Mouse (Mus musculus) CH12.LX (cell line): ENCODE data around the gene Camta1. TPM values are rescaled to one million over a fixed set of nuclear protein-coding genes. Genes with fewer than 3 reads are reported as not detected.

Source experiments
- DNase-seq: peaks from one replicate; pipeline ENCODE4 v3.0.0-alpha.2; 2013; ENCODE audit errors: extremely low read depth
- H3K27ac ChIP-seq: 2 replicates; pipeline ENCODE4 v1.5.1; 2012; ENCODE audit warnings: low read depth, mild to moderate bottlenecking, control low read depth, moderate library complexity; ENCODE audit not compliant: insufficient read depth
- H3K27me3 ChIP-seq: replicated peaks from 2 replicates; pipeline ENCODE3; 2012; ENCODE audit warnings: inconsistent platforms
- H3K36me3 ChIP-seq, 2 experiments: replicated peaks in 1 of 2; 2 replicates each; pipeline versions ENCODE3 to v1.6.1; 2012; ENCODE audit warnings: inconsistent platforms in 1 of 2, low read length in 1 of 2, mild to moderate bottlenecking in 1 of 2, mixed read lengths in 1 of 2, moderate library complexity in 1 of 2; ENCODE audit not compliant: control insufficient read depth in 1 of 2, insufficient read depth in 1 of 2
- H3K4me1 ChIP-seq, 2 experiments: 2 replicates each; pipeline ENCODE4 v1.6.1; 2012; ENCODE audit warnings: inconsistent platforms in 1 of 2, moderate library complexity in 1 of 2; ENCODE audit not compliant: insufficient read depth in 2 of 2, control insufficient read depth in 1 of 2
- H3K4me2 ChIP-seq: 2 replicates; pipeline ENCODE4 v1.6.1; 2012; ENCODE audit warnings: low read depth, mild to moderate bottlenecking, control low read depth; ENCODE audit not compliant: poor library complexity, insufficient read depth, severe bottlenecking
- H3K4me3 ChIP-seq, 3 experiments: fragments of 150-350 bp in 1 of 3; sonication (generic) in 1 of 3; replicated peaks in 1 of 3; 2 replicates each; pipeline versions ENCODE3 to v1.5.1; 2011 to 2012; ENCODE audit warnings: low read depth in 2 of 3, low read length in 2 of 3, mild to moderate bottlenecking in 2 of 3, moderate library complexity in 2 of 3, control low read depth in 1 of 3, improper control_type of control experiment in 1 of 3, inconsistent platforms in 1 of 3, mixed read lengths in 1 of 3; ENCODE audit not compliant: poor library complexity in 1 of 3
- H3K79me2 ChIP-seq: replicated peaks from 2 replicates; pipeline ENCODE4 v1.6.1; 2012; ENCODE audit warnings: mild to moderate bottlenecking, moderate library complexity; ENCODE audit not compliant: control insufficient read depth, poor library complexity, insufficient read depth, severe bottlenecking; ENCODE audit errors: extremely low read depth
- H3K9ac ChIP-seq: 2 replicates; pipeline ENCODE4 v1.6.1; 2012; ENCODE audit warnings: low read depth, mild to moderate bottlenecking, control low read depth, moderate library complexity; ENCODE audit not compliant: insufficient read depth
- H3K9me3 ChIP-seq: replicated peaks from 2 replicates; pipeline ENCODE3; 2012; ENCODE audit warnings: low read length, inconsistent platforms, mixed read lengths
- BHLHE40 ChIP-seq: IDR thresholded peaks from 2 replicates; pipeline ENCODE4 v1.6.1; 2011; ENCODE audit warnings: mild to moderate bottlenecking, low read depth, low read length, improper control_type of control experiment
- CHD2 ChIP-seq: IDR thresholded peaks from 2 replicates; pipeline ENCODE4 v1.6.1; 2011; ENCODE audit warnings: low read length, improper control_type of control experiment
- EP300 ChIP-seq: IDR thresholded peaks from 2 replicates; pipeline ENCODE4 v1.6.1; 2011; ENCODE audit warnings: low read length, improper control_type of control experiment
- ETS1 ChIP-seq: conservative IDR thresholded peaks from 2 replicates; pipeline ENCODE4 v1.6.1; 2012; ENCODE audit warnings: low read depth, mild to moderate bottlenecking, inconsistent platforms, low read length, improper control_type of control experiment, moderate library complexity
- IRF4 ChIP-seq: IDR thresholded peaks from 2 replicates; pipeline ENCODE4 v1.6.1; 2014; ENCODE audit warnings: low read depth, mild to moderate bottlenecking, inconsistent platforms, low read length, improper control_type of control experiment
- JUND ChIP-seq: conservative IDR thresholded peaks from 2 replicates; pipeline ENCODE4 v1.6.1; 2011; ENCODE audit warnings: low read depth, low read length, improper control_type of control experiment
- MXI1 ChIP-seq: IDR thresholded peaks from 2 replicates; pipeline ENCODE4 v1.6.1; 2011; ENCODE audit warnings: mild to moderate bottlenecking, low read depth, low read length, improper control_type of control experiment
- MYC ChIP-seq: IDR thresholded peaks from 2 replicates; pipeline ENCODE4 v1.6.1; 2011; ENCODE audit warnings: low read depth, mild to moderate bottlenecking, improper control_type of control experiment, low read length
- NELFE ChIP-seq: IDR thresholded peaks from 2 replicates; pipeline ENCODE4 v1.6.1; 2011; ENCODE audit warnings: low read depth, low read length, improper control_type of control experiment
- SIN3A ChIP-seq: IDR thresholded peaks from 2 replicates; pipeline ENCODE4 v1.6.1; 2012; ENCODE audit warnings: low read length, improper control_type of control experiment, inconsistent platforms
- SMC3 ChIP-seq: IDR thresholded peaks from 2 replicates; pipeline ENCODE4 v1.6.1; 2011; ENCODE audit warnings: low read depth, low read length, improper control_type of control experiment
- TBP ChIP-seq: conservative IDR thresholded peaks from 2 replicates; pipeline ENCODE4 v1.6.1; 2011; ENCODE audit warnings: low read depth, low read length, improper control_type of control experiment
- TCF12 ChIP-seq: IDR thresholded peaks from 2 replicates; pipeline ENCODE4 v1.6.1; 2014; ENCODE audit warnings: low read depth, mild to moderate bottlenecking, inconsistent platforms, low read length, improper control_type of control experiment
- USF1 ChIP-seq: IDR thresholded peaks from 2 replicates; pipeline ENCODE4 v1.6.1; 2014; ENCODE audit warnings: low read depth, mild to moderate bottlenecking, inconsistent platforms, low read length, improper control_type of control experiment
- USF2 ChIP-seq: conservative IDR thresholded peaks from 2 replicates; pipeline ENCODE4 v1.6.1; 2011; ENCODE audit warnings: low read depth, low read length, improper control_type of control experiment
- ZC3H11A ChIP-seq: IDR thresholded peaks from 2 replicates; pipeline ENCODE4 v1.6.1; 2012; ENCODE audit warnings: low read depth, mild to moderate bottlenecking, inconsistent platforms, low read length, improper control_type of control experiment
- ZKSCAN1 ChIP-seq: IDR thresholded peaks from 2 replicates; pipeline ENCODE4 v1.6.1; 2012; ENCODE audit warnings: low read depth, inconsistent platforms, low read length, improper control_type of control experiment, borderline replicate concordance
- dilution Hi-C: fragments of 300-500 bp; cut with MboI; formaldehyde crosslinking; loops from 2 replicates; pipeline ENCODE4 v1.14.3; 2020; ENCODE audit warnings: low sequenced_read_pairs; ENCODE audit not compliant: extremely low pct_unique_long_range_greater_than_20kb, extremely low pct_ligation_motif_present
- in situ Hi-C: fragments of 300-500 bp; cut with MboI; formaldehyde crosslinking; loops from 3 replicates; pipeline ENCODE4 v1.14.3; 2019; ENCODE audit warnings: low sequenced_read_pairs, low pct_ligation_motif_present, low pct_unique_long_range_greater_than_20kb, mixed read lengths
- polyA plus RNA-seq: library from polyadenylated mRNA; unstranded; fragments of >175 nt; gene quantifications from 2 replicates; pipeline ENCODE4 v1.2.1, GENCODE M21; 2012; ENCODE audit warnings: low read depth; ENCODE audit not compliant: insufficient read length
- total RNA-seq, 2 experiments: library from RNA; depleted of rRNA; stranded (reverse); fragments of 300-350 nt in 1 of 2; fragments of >200 nt in 1 of 2; gene quantifications; 2 replicates each; pipeline ENCODE4 v1.2.3; 2012 to 2014

Camta1 gene
- total and polyA plus RNA-seq, 3 experiments: 9.9 to 32.5 (median 15.3) TPM

DNA sequence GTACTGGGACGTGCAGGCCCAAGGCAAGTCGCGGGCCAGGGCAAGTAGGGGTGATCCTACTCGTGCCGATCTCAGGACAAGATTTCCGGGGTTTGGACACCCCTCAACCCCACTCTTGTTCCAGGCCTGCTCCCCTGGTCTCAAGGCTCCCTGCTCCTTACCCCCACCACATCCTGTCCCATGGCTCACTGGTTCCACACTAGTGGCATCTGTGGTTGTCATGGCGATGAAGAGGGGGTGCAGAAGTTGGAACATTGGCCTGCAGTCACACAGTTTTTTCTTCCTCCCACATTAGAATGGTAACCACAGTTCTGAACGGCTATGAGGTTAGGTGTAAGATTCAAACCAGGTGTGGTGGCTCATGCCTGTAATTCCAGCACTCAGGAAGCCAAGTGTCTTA lies 940.5 kb downstream of the Camta1 start:
- Histone ChIP-seq H3K9me3 (peaks cover 3% of the 10 kb centered on the region), H3K27me3 (peaks cover 2% of the 10 kb centered on the region)
- in situ Hi-C loops: no loop called here
- dilution Hi-C loops: no loop called here
- TF ChIP-seq ZKSCAN1 (no peak), NELFE (no peak), IRF4 (no peak), BHLHE40 (no peak), MYC (no peak), ZC3H11A (no peak), EP300 (no peak), SMC3 (no peak), JUND (no peak), ETS1 (no peak), TCF12 (no peak), CHD2 (no peak), TBP (no peak), USF2 (no peak), USF1 (no peak), MXI1 (no peak), SIN3A (no peak)
- TF ChIP-seq, all 38 proteins: peak for 0
- Histone ChIP-seq H3K4me1 (peaks cover 7 to 8% of the 10 kb centered on the region in 2 experiments), H3K4me2 (no peak overlapping the region), H3K27ac (no peak overlapping the region), H3K79me2 (no peaks in the 10 kb centered on the region), H3K36me3 (no peaks in the 10 kb centered on the region), H3K9ac (no peak overlapping the region), H3K4me3 (no peak overlapping the region)
- DNase-seq: no peak

DNA sequence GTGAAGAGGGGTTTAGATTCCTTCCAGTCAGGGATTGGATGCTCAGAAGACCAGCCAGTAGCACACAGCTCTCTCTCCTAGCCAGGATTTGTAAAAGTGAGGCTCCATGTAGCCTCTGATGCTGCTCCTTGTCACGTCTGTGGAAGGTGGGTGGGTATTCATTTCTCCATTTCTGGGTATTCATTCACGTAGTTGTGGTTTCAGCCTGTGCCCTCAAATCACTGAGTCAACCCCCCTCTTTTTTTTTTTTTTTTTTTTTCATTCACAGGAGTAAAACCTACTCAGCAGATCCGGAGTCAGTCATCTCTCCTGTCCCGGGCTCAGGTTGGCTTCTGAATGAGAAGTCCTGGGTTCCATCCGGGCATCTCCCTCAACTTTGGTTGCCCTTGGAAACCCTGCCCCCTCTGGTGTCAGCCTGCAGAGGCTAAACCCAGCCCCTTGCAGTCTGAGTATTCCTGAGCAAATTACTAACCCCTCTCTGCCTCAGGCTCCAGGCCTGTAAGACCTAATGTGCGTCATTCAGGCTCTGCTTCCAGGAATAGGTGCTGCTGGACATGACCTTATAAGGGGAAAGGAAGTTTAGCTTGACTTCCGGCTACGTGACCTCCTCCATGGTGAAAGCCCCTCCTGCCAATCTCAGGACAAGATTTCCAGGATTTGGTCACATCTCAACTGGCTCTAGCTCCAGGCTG lies 944.2 kb downstream of the Camta1 start:
- no peak for TF ChIP-seq USF1
- TF ChIP-seq BHLHE40: no peak
- TF ChIP-seq NELFE: no peak
- H3K4me2 ChIP-seq: no peak overlapping the region
- no peak overlapping the region for H3K4me3 ChIP-seq
- dilution Hi-C loops: no loop called here
- H3K79me2 ChIP-seq: no peaks in the 10 kb centered on the region
- peaks cover 2% of the 10 kb centered on the region for H3K27me3 ChIP-seq
- H3K4me1 ChIP-seq: peaks cover 13 to 25% of the 10 kb centered on the region in 2 experiments
- peaks cover 3% of the 10 kb centered on the region for H3K9me3 ChIP-seq
- in situ Hi-C loops: no loop called here
- H3K9ac ChIP-seq: no peak overlapping the region
- H3K27ac ChIP-seq: no peak overlapping the region
- H3K36me3 ChIP-seq: peaks cover 0 to 3% of the 10 kb centered on the region in 2 experiments
- DNase-seq: no peak
